Mouse (Mus musculus) frontal cortex, postnatal 25 days (tissue): ENCODE data around the gene Cep126.

ENCODE experiments used
- DNase-seq, 2 experiments: peaks; one replicate each; pipeline ENCODE4 v3.0.0; 2022; ENCODE audit warnings: low spot score in 2 of 2

Cep126 gene

DNA sequence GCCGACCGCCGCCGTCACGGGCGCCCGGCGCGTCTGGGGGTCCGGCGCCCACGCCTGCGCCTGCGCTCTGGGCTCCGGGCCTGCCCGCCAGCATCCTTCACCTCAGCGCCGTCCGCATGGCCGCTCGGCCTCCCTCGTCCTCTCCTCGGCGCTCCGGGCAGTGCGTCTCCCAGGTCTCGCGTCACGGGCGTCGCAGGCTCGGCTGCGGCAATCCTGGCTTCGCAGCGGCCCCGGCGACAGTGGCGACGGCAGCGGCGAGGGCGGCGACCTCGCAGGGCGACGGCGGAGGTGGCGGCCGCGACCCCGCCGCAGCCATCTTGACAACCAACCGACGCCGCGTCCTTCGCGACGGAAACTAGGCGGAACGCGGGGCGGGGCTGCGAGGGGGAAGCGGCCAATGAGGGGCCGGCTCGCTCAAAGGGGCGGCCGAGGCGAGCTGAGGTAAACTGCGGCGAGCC lies at the start of gene Cep126:
Gene Cep126, minus strand, starts transcription at position 178 of the 458 bp plus-strand sequence.
- DNase-seq, result peak; percentile 54 to 64

DNA sequence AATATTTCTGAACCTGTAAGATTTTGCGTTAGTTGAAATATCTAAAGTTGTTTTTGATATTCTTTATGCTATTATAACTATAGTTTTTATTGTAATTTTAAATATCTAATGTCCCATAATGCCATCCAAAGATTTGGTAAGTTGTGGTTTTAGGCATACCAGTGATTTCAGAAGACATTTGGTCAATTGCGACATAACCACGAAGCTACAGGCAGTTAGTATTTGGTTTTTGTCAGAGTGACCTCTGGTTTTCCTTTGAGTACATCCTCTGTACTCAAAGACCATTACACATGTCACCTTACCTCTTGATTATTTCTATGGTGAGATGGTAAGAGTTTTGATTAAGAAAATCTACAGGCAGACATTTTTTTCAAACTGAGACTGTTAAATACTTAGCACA lies 45.5 kb upstream of the Cep126 start:
- DNase-seq, result no peak

DNA sequence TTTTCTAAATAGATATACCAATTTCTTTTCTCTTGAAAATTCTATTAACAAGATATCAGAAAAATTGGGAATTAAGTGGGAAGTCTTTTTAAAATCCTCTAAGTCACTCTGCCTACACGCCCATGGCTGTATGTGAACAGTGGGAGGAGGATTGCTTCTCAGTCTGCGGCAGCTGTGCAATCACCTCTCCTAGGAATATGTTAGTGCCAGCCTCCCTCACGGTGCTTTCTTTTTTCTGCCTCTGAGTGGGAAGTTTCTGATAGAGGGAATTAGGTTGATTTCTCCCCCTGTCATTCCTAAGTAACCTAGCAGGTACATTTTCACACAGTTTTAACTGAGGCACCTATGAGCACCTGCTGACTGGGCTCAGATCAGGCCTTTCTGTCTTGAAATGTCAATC lies 43.0 kb upstream of the Cep126 start:
- peak in 1 of 2 experiments; percentile 5 for DNase-seq

DNA sequence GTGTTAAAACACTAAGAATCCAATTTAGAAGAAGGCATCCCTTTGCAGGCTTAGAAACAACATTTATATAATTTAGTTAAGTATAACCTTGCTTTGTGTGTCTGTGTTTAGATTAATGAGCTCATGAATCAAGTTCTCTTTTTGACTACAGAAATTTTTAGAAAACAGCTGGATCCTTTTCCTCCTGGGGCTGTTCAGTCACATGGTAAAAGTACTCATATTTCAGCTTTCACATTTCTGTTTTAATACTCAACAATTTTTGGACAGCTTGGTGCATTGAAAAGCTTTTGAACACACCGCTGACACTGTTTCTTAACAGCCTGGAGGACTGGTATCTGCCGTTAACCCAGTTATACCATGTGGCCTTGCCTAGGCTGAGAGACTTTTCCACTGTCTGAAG lies 22.9 kb upstream of the Cep126 start:
- DNase-seq, result no peak

DNA sequence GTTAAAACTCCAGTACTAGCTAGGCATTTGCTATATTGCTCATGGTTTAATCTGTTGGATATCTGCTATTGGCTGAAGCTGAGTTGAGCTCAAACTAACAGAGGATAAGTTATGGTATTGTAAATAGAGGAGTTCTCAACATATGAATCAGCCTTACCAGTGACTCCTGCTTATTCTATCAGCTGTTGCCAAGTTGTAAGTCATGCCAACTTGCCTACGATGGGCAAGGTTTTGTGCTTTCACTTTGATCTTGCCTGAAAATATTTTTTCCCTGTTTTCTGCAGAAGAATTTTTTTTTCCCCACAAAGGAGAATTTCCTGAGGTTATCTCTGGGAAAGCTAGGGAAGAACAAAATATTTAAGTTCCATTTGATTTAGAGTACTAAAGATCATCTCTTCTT lies 5.4 kb upstream of the Cep126 start:
- DNase-seq, result no peak

DNA sequence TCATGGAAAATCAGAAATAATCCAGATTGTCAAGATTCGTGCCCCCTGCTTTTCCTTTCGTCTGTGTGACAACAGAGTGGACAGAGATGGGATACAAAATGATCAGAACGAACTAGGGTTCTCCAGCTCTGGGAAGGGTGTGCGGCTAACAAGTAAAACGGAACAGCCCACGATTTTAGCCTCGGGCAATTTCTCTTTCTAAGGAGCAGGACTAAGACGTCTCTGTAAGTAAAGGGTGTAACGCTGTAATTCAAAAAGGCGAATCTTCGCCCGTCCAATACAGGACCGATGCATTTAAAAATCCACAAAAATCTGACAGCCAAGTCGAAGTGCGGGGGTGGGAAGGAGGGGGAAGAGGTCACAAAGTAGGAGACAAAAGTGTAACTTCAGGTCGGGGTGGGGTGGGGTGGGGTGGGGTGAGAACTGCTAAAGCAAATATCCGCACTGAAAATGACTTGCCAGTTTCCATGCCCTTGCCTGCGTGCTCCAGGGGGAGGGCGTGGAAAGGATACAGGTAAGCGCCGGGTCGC lies 443 bp downstream of the Cep126 start:
- no peak for DNase-seq

DNA sequence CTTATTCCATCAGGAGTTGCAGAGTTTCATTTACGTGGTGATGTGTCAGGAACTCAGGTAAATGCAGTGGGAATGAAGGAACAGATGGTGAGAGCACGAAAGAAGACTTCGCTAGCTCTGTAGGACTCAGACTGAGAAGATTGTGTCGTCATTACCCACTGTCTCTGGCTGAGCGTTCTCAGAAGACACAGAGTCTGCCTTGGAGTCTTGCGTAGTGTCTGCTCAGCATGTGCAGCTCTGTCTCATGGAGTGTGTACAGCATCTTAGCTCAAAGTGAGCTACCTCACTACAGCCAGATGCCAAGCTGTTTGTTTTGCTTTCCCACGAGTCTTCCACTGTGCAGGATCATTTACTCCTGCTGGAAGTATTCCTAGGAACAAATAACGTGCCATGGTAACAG lies 10.6 kb downstream of the Cep126 start:
- no peak for DNase-seq

DNA sequence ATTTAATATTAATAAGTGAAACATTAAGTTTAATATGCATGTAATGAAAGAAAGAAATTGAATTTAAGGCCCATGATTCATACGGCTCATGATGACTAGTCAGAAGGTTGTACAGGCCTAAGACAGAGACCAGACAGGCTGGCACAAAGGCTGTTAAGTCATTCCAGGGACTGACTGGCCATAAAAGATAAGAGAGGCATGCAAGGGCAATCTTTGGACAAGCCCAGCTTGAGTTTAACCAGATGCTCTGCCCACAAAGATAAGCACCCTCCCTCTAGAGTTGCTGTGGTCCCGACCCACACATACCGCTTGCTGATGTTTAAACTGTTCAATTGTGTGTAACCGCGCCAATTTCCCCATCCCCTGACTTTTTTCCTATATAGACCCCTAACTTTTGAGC lies 19.6 kb downstream of the Cep126 start:
- DNase-seq, result no peak

DNA sequence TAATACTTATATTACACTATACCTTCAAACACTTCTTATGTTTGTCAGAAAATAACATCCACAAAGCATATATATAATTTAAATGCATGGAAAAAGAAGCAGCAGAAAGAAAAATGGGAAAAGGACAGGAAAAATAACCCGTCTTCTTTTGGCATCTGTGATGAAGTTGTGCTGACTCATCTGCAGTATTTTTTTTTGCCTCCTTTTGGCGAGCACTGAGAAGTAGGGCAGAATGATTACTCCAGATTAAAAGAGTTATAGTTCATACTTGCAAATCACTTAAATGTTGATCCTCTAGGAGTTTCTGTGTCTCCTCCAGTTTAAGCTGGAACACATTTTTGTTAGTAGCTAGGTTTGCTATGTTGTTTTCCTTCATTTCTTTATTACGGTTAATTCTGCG lies 31.0 kb downstream of the Cep126 start:
- DNase-seq, result no peak

DNA sequence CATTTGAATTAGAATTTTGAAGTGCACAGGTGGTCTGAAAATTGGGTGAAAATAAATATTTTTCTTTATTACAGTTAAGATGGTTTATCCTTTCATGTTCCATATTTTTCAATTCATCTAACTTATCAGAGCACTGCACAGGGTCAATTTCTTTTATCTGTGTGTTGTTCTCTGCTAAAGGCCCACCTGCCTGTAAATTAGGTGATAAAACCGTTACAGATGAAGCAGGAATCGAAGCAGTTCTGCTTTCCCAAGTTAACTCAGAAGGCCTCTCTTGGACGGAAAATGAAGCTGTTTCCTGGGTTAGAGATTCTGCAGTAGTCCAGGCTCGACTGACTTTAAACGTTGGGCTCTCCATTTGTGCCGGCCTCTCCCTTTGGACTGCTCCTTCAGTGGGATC lies 33.1 kb downstream of the Cep126 start:
- DNase-seq, result no peak

DNA sequence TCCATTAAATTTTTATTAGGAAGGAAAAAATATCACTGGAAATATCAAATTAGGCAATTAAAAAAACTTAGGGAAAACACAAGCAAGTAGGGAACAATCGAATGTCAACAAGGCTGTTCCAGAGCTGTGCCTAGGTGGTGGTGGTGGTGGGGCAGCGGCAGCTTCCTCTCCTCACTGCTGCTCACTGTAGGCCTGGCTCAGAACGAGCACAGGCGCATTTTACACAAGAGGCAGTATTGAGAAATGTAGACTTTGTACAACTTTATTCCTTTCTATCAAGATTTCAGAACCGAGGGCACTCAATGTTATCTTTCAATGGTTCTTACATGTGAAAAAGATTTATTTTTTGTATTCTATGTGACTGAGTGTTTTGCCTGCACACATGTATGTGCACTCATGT lies 55.2 kb downstream of the Cep126 start:
- DNase-seq, result no peak

DNA sequence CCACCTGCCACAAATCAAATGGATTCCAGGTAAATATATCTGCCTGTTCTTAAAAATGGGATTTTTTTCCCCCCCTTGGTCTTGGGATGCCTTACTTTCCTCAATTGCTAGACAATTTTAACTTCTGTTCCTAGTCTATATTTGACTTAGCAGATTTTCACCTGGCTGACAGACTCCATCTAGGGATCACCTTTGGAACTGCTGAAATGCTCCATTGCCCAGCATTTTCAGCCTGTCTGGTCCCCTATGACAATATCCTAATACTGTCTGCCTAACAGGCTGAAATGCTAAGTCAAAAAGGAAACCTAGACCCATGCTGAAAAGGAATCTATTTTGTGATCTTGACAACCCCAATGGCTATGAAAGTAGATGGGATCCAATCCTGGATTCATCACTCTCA lies 59.7 kb downstream of the Cep126 start:
- no peak for DNase-seq

DNA sequence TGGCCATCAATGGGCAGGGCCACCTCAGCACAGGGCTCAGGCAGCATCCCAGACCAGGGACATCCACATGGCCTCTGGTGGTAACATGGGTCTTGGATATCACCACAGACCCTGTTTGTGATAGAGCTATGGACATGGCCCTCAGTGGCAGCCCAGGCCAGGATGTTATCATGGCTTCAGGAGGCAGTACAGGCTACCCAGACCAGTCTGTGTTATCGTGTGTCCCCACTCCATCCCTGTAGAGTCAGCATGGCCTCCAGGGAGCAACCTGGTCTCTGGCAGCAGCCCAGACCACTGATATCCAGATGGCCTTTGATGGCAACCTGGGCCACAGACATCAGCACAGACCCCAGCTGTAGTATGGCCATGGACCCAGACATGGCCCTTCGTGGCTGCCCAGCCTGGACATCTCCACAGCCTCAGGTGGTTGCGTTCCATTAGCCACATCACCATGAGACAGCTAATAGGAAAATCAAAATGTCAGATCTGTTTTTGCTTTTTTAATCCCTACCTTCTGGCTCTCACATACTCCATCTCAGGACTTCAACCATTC lies 60.8 kb downstream of the Cep126 start:
- no peak for DNase-seq

DNA sequence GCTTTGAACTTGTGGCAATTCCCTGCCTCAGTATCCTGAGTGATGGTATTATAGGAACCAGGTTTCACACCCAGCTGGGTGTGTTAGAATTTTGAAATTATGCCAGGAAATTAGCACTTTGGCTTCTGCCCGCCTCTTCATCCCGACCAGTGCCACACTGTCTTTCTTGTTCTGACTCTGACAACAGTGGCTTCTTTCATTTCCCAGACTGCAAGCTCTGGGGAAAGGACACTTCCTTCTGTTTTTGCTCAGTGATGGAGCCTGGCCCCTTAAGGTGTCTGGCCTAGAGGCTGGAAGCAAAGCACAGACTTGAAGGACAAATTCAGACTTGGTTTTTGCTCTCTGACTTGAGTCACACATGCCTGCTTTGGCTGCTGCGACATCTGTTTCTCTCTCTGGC lies 74.5 kb downstream of the Cep126 start:
- DNase-seq, result no peak

DNA sequence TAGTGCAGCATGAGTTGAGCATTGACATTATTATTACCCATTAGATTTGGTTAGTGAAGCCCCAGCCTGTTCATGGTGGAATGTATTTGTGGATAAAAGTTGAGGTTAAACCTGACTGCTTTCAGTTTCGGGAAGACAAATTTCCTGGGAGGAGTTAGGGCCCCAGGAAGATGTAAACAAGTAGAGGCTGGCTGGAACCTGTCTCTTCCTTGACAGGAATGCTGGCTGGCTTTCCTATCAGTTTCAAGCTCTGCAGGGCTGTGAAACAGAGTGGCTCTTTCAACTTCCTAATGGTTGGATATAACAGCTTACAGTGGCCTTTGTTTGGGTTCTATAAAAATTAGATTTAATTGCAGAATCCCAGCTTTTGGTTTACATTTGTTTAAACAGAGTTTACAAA lies 79.3 kb downstream of the Cep126 start:
- DNase-seq, result no peak

DNA sequence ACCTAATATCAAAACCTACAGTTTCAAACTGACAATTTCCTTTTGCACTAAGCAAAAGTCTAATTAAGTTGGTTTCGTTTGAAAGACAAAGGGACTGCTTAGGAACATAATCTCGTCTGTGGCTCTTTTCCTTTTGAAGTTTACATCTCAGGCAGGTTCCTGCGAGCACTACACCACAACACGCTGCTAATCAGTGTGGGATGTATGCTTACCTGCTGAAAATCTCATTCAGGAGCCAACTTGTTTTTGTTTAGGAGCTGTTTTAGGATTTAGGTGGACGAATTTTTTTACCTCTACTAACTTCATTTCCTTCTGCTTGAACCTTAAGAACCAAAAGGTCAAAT lies 91.1 kb downstream of the Cep126 start:
- no peak for DNase-seq

DNA sequence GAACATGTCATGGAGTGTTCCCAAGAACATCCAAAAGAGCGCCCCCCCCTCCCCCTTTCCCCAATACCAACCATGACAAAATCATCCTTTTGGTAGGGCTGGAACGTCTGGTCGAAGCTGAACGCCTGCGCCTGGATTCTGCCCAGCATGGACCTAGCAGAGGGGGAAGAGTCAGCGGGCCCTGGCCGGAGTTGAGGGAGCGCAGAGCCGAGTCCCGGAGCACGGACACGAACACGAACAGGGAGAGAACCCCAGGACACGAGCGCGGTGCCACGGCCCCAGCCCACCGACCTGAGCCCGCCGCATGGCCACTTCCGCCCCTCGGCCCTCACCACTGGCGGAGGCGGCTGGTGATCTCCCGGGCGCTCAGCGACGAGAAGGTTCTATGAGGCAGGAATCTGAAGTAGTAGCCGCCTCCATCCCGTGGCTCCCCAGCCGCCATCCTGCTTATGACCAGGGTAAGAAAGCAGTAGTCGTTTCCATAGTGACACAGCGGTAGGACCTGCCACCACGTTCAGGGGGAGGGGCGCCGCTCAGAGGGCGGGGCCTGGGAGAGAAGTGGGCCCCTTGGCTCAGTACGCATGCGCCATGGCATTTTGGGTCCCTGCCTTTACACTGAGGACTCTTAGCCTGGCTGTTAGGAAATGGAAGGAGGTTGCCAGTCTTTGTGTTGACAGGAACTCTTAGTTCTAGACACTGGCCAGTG lies 91.6 kb downstream of the Cep126 start, which contains the start of gene Cfap300:
Gene Cfap300, minus strand, starts transcription at position 486 of the 706 bp plus-strand sequence.
- DNase-seq, result peak; percentile 90 to 95

DNA sequence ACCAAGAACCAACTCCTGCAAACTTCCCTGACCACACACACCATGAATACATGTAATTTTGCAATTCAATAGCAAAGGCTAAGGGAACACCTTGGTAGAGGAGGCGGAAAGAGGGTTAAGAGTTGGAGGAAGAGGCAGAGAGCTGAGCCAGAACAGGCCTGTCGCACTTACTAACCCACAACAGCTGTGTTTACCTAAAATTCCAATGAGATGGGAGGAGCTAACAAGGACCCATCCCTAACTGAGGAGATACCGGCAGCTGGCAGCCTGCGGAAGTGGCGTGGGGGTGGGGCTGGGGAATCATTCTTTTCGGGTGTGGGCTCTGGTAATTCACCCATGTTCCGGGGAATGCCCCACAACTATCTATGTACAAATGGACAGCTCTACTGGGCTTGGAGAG lies 98.5 kb downstream of the Cep126 start:
- no peak for DNase-seq

DNA sequence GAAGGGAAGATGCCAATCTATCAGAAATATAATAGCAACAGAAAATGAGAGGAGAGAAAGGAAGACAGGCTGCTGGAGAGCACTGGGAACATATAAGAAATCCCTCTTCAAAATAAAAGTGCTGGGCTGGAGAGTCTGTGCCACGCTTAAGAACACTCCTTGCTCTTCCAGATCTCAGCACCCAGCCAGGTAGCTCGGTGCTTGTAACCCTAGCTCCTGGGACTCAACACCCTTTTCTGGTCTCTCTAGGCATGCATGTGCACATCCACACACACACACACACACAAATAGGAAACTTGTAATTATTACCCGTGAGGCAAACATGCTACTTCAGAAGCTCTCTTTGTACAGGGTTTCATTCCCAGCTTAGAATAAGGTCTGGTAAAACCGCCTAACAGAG lies 99.0 kb downstream of the Cep126 start:
- no peak for DNase-seq

DNA sequence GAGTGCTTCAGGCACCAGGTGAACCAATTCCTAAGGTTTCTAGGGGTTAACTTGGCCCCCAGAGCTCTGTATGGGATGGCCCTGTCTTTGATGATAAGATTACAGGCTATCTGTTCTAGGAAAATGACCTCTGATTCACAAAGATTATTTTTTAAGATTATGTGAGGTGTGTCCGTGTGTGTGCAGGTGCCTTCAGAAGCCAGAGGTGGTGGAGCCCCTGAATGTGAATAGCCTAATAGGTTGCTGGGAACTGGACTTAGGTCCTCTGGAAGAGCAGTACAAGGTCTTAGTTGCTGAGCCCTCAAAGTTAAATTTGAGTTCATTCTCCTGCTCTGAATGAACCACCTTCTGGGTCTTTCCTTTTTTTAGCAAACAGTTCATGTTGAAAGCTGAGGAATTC lies 100.0 kb downstream of the Cep126 start:
- DNase-seq, result no peak

DNA sequence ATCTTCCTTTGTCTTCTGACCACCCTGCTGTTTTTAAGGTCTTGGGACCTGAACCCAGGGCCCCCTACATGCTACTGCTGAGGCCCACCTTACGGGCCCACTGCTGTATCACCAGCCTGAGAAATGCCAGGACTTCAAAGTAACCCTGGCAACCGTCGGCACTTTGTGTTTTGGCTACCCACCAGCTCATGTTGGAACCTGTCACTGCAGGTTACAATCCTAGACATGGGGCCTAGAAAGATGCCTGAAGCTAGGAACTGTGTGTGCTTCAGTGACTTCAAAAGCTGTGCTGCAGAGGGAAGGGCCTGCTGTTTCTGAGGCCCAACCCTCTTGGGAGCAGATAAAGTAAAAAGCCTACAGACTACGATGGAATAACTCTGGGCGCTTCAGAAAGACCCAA lies 101.2 kb downstream of the Cep126 start:
- DNase-seq, result no peak
